Mouse (Mus musculus): ENCODE data around the gene Gm9970. TPM values are rescaled to one million over a fixed set of nuclear protein-coding genes. Genes with fewer than 3 reads are reported as not detected.
"Not testable (repeated sequence)": the region's sequence is repeated elsewhere in the genome, so short reads cannot be mapped to it uniquely, and the experiment has no call there.

Gm9970 gene
- polyA plus RNA-seq, 1 experiment from 2014 or later, result 0.44 TPM

- H3K4me1 ChIP-seq, result peaks cover 18% of the 10 kb centered on the region
- peak within 1 kb of the TSS; percentile 92 for H3K9ac ChIP-seq
- H3K9me3 ChIP-seq (replicated peaks), result no peaks in the 10 kb centered on the region
- peak within 1 kb of the TSS; percentile 87 for H3K27ac ChIP-seq
- H3K36me3 ChIP-seq (ENCODE audit: poor library complexity, severe bottlenecking), result no peaks in the 10 kb centered on the region
- H3K4me2 ChIP-seq, result peak within 1 kb of the TSS; percentile 79
- WGBS, result under 1% methylated on average over 70 of the region's 70 CpGs
- no peaks in the 10 kb centered on the region for H3K27me3 ChIP-seq
- ATAC-seq, result peak; percentile 96
- H3K4me3 ChIP-seq, result peak within 1 kb of the TSS; percentile 90
Observed at GRCm38 (mm10) chr5:31220448-31221303, 20.4 kb downstream of the Gm9970 start, which contains the start of gene Ppm1g. Gene Ppm1g, minus strand, starts transcription at chr5:31220687.

- Histone ChIP-seq H3K4me3 (peak overlapping the region; percentile 90), H3K4me1 (peaks cover 18% of the 10 kb centered on the region), H3K9ac (peak overlapping the region; percentile 92), H3K36me3 (ENCODE audit: poor library complexity, severe bottlenecking) (no peaks in the 10 kb centered on the region), H3K27ac (peak overlapping the region; percentile 87), H3K4me2 (peak overlapping the region; percentile 79), H3K27me3 (no peaks in the 10 kb centered on the region), H3K9me3 (replicated peaks) (no peaks in the 10 kb centered on the region)
- WGBS, result under 1% methylated on average over 40 of the region's 40 CpGs
- peak; percentile 77 for ATAC-seq
Observed at GRCm38 (mm10) chr5:31219911-31220447, 21.1 kb downstream of the Gm9970 start.

GRCm38 (mm10) chr5:31219474-31219873 lies 21.6 kb downstream of the Gm9970 start:
- H3K36me3 ChIP-seq (ENCODE audit: poor library complexity, severe bottlenecking), result no peaks in the 10 kb centered on the region
- H3K4me3 ChIP-seq, result peak overlapping the region; percentile 90
- peaks cover 18% of the 10 kb centered on the region for H3K4me1 ChIP-seq
- no peaks in the 10 kb centered on the region for H3K27me3 ChIP-seq
- H3K9ac ChIP-seq, result peak overlapping the region; percentile 92
- H3K27ac ChIP-seq, result peak overlapping the region; percentile 87
- H3K9me3 ChIP-seq (replicated peaks), result no peaks in the 10 kb centered on the region
- peak overlapping the region; percentile 79 for H3K4me2 ChIP-seq
- ATAC-seq, result no peak
- 2% methylated on average over 11 of the region's 11 CpGs for WGBS

GRCm38 (mm10) chr5:31219070-31219469 lies 22.0 kb downstream of the Gm9970 start:
- Histone ChIP-seq H3K4me2 (peak overlapping the region; percentile 79), H3K36me3 (ENCODE audit: poor library complexity, severe bottlenecking) (no peaks in the 10 kb centered on the region), H3K4me3 (peak overlapping the region; percentile 90), H3K9ac (no peak overlapping the region; the same call in 1 of the 2 replicates), H3K27me3 (no peaks in the 10 kb centered on the region), H3K9me3 (replicated peaks) (no peaks in the 10 kb centered on the region), H3K4me1 (peaks cover 18% of the 10 kb centered on the region), H3K27ac (no peak overlapping the region)
- ATAC-seq, result no peak
- 2% methylated on average over 2 of the region's 2 CpGs for WGBS

DNA sequence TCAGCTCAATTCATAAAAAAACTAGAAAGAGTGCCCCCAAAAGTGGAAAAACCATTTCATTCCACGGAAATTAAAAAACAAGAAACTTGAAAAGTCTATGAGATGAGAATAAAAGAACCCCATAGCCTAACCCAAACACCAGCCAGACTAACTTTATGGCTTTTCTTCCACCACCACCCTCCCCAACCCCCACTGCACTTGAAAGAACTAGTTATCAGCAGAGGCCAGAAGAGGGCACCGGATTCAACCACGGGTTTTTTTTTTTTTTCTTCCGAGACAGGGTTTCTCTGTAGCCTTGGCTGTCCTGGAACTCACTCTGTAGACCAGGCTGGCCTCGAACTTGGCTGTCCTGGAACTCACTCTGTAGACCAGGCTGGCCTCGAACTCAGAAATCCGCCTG lies 22.7 kb downstream of the Gm9970 start:
- Histone ChIP-seq H3K36me3 (ENCODE audit: poor library complexity, severe bottlenecking) (no peaks in the 10 kb centered on the region), H3K4me1 (peaks cover 18% of the 10 kb centered on the region), H3K27me3 (no peaks in the 10 kb centered on the region), H3K27ac (no peak overlapping the region), H3K9ac (no peak overlapping the region), H3K4me3 (no peak overlapping the region), H3K9me3 (replicated peaks) (no peaks in the 10 kb centered on the region), H3K4me2 (peak overlapping the region; percentile 79; the same call in 1 of the 2 replicates)
- no peak for ATAC-seq
- 69% methylated on average over 7 of the region's 7 CpGs for WGBS

GRCm38 (mm10) chr5:31216554-31216953 lies 24.5 kb downstream of the Gm9970 start:
- H3K27ac ChIP-seq; H3K27me3 ChIP-seq; H3K4me3 ChIP-seq; ATAC-seq; H3K4me2 ChIP-seq; H3K36me3 ChIP-seq (ENCODE audit: poor library complexity, severe bottlenecking); H3K9ac ChIP-seq; H3K9me3 ChIP-seq (replicated peaks): not testable (repeated sequence)
- 96% methylated on average over 6 of the region's 6 CpGs for WGBS
- H3K4me1 ChIP-seq, result peaks cover 18% of the 10 kb centered on the region

DNA sequence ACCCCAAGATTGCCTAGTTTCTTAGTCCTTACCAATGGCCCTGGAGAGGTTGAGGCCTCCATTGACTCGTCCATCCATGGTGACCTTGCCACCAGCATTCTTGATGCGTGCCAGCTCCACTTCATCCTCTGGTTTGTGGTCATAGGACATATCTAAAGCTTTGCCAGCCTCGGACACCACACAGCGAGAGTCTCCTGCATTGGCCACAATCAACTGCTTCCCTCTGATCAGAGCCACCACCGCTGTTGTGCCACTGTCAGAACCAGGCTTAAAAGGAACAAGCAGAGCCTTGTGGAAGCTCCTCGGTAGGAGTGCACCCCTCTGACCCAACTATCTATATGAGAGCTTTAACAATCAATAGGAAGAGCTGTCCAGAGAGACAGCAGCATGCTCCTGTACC lies 36.6 kb downstream of the Gm9970 start:
- H3K36me3 ChIP-seq (ENCODE audit: poor library complexity, severe bottlenecking), result peaks cover 66% of the 10 kb centered on the region
- WGBS, result over 99% methylated on average over 6 of the region's 6 CpGs
- ATAC-seq, result no peak

DNA sequence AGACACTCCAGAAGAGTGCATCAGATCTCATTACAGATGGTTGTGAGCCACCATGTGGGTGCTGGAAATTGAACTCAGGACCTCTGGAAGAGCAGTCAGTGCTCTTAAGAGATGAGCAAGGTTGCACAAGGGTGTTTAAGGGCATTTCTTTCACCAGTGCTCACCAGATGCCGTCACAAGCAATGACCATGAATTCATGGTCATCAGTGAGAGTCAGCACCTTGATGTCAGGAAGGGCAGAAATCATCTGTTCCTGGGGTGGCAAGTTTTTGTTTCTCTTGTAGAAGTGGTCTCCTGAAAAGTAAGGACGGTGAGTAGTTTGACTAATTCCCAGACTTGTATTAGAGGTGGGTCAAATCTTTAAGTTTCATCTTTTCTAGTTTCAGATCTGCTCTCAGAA lies 37.2 kb downstream of the Gm9970 start:
- H3K9ac ChIP-seq, result no peak overlapping the region
- H3K4me1 ChIP-seq, result peaks cover 24% of the 10 kb centered on the region
- H3K4me2 ChIP-seq, result no peak overlapping the region
- peaks cover 5% of the 10 kb centered on the region for H3K9me3 ChIP-seq (replicated peaks)
- no peak overlapping the region for H3K27ac ChIP-seq
- 86% methylated on average over 2 of the region's 2 CpGs for WGBS
- H3K36me3 ChIP-seq (ENCODE audit: poor library complexity, severe bottlenecking), result peaks cover 71% of the 10 kb centered on the region
- no peaks in the 10 kb centered on the region for H3K27me3 ChIP-seq
- no peak overlapping the region for H3K4me3 ChIP-seq
- no peak for ATAC-seq

More for the DNA sequence above, 36.6 kb downstream of the Gm9970 start:
- Histone ChIP-seq H3K4me2 (no peak overlapping the region), H3K27me3 (no peaks in the 10 kb centered on the region), H3K27ac (no peak overlapping the region), H3K4me1 (peaks cover 24% of the 10 kb centered on the region), H3K9me3 (replicated peaks) (peaks cover 5% of the 10 kb centered on the region), H3K9ac (no peak overlapping the region), H3K4me3 (no peak overlapping the region)

GRCm38 (mm10) chr5:31202933-31203332 lies 38.1 kb downstream of the Gm9970 start:
- no peaks in the 10 kb centered on the region for H3K27me3 ChIP-seq
- peaks cover 24% of the 10 kb centered on the region for H3K4me1 ChIP-seq
- ATAC-seq, result no peak
- 83% methylated on average over 7 of the region's 7 CpGs for WGBS
- H3K4me2 ChIP-seq, result peak overlapping the region; percentile 70
- H3K27ac ChIP-seq, result peak overlapping the region; percentile 82
- peak overlapping the region; percentile 61 for H3K9ac ChIP-seq
- peaks cover 80% of the 10 kb centered on the region for H3K36me3 ChIP-seq (ENCODE audit: poor library complexity, severe bottlenecking)
- peak overlapping the region; percentile 73 for H3K4me3 ChIP-seq
- H3K9me3 ChIP-seq (replicated peaks), result peaks cover 5% of the 10 kb centered on the region

- Histone ChIP-seq H3K4me1 (peaks cover 24% of the 10 kb centered on the region), H3K4me3 (peak within 1 kb of the TSS; percentile 73), H3K9me3 (replicated peaks) (peaks cover 5% of the 10 kb centered on the region), H3K36me3 (ENCODE audit: poor library complexity, severe bottlenecking) (peaks cover 80% of the 10 kb centered on the region), H3K27ac (peak within 1 kb of the TSS; percentile 82), H3K27me3 (no peaks in the 10 kb centered on the region), H3K4me2 (peak within 1 kb of the TSS; percentile 82), H3K9ac (peak within 1 kb of the TSS; percentile 89)
- ATAC-seq, result peak; percentile 97
- under 1% methylated on average over 53 of the region's 53 CpGs for WGBS
Observed at GRCm38 (mm10) chr5:31201742-31202590, 39.1 kb downstream of the Gm9970 start, which contains the start of gene Zfp513. Gene Zfp513, minus strand, starts transcription at chr5:31202303.

- H3K9me3 ChIP-seq (replicated peaks), result peaks cover 5% of the 10 kb centered on the region
- peak overlapping the region; percentile 73 for H3K4me3 ChIP-seq
- H3K9ac ChIP-seq, result peak overlapping the region; percentile 89
- 19% methylated on average over 13 of the region's 13 CpGs for WGBS
- peaks cover 24% of the 10 kb centered on the region for H3K4me1 ChIP-seq
- peaks cover 81% of the 10 kb centered on the region for H3K36me3 ChIP-seq (ENCODE audit: poor library complexity, severe bottlenecking)
- peak overlapping the region; percentile 82 for H3K4me2 ChIP-seq
- no peak for ATAC-seq
- H3K27me3 ChIP-seq, result no peaks in the 10 kb centered on the region
- H3K27ac ChIP-seq, result peak overlapping the region; percentile 79
Observed at GRCm38 (mm10) chr5:31201042-31201741, 39.8 kb downstream of the Gm9970 start.

Data from forebrain, embryonic 13.5 days (tissue).